Mouse (Mus musculus) lung, embryonic 14.5 days (tissue): Measurements from ENCODE around the gene Ccdc160. TPM values are rescaled to one million over a fixed set of nuclear protein-coding genes. Genes with fewer than 3 reads are reported as not detected.

Source experiments
- ATAC-seq: fragments of 200-750 bp; cut with Nextera tagmentation; 2 replicates; pipeline ENCODE4 v1.8.0; 2017; ENCODE audit warnings: mild to moderate bottlenecking, moderate TSS enrichment, moderate library complexity; ENCODE audit not compliant: insufficient read depth
- DNase-seq: peaks from one replicate; pipeline ENCODE4 v3.0.0-alpha.2; 2015
- H3K27ac ChIP-seq: fragments of 300-500 bp; sonication (generic); 2 replicates; pipeline ENCODE4 v1.5.1; 2014; ENCODE audit warnings: low read depth, mild to moderate bottlenecking, moderate library complexity
- H3K27me3 ChIP-seq: fragments of 300-500 bp; sonication (generic); 2 replicates; pipeline ENCODE4 v1.6.1; 2014; ENCODE audit warnings: low read length, control low read depth; ENCODE audit not compliant: insufficient read depth
- H3K36me3 ChIP-seq: fragments of 300-500 bp; sonication (generic); 2 replicates; pipeline ENCODE4 v1.6.1; 2014; ENCODE audit warnings: control low read depth; ENCODE audit not compliant: insufficient read depth
- H3K4me1 ChIP-seq: fragments of 300-500 bp; sonication (generic); 2 replicates; pipeline ENCODE4 v1.6.1; 2014; ENCODE audit warnings: antibody characterized with exemption, control low read depth; ENCODE audit not compliant: insufficient read depth
- H3K4me2 ChIP-seq: fragments of 300-500 bp; sonication (generic); 2 replicates; pipeline ENCODE4 v1.6.1; 2014; ENCODE audit warnings: mild to moderate bottlenecking
- H3K4me3 ChIP-seq: fragments of 300-500 bp; sonication (generic); 2 replicates; pipeline ENCODE4 v1.5.1; 2014; ENCODE audit warnings: low read depth, low read length
- H3K9ac ChIP-seq: fragments of 300-500 bp; sonication (generic); 2 replicates; pipeline ENCODE4 v1.6.1; 2014
- H3K9me3 ChIP-seq: fragments of 300-500 bp; sonication (generic); 2 replicates; pipeline ENCODE4 v1.6.1; 2016; ENCODE audit warnings: low read depth, low read length, control low read depth
- CTCF ChIP-seq: IDR thresholded peaks from 2 replicates; pipeline ENCODE4 v1.5.1; 2016; ENCODE audit warnings: antibody characterized with exemption, low read depth
- WGBS: fragments of 180-500 bp; shearing (Covaris S2); extraction: QIAGEN DNeasy Blood & Tissue Kit; methylation state at CpG from one replicate; pipeline ENCODE4 v1.1.7; 2014; 5-methylcytosine and 5-hydroxymethylcytosine counted together
- polyA plus RNA-seq: library from polyadenylated mRNA; unstranded; fragments of >200 nt; fragmentation: Nextera tagmentation; extraction: Ambion mirVana; gene quantifications from 2 replicates; pipeline ENCODE4 v1.2.1, GENCODE M21; 2014

Ccdc160 gene
- polyA plus RNA-seq, 1 experiment from 2014 or later: 1.9 TPM

DNA sequence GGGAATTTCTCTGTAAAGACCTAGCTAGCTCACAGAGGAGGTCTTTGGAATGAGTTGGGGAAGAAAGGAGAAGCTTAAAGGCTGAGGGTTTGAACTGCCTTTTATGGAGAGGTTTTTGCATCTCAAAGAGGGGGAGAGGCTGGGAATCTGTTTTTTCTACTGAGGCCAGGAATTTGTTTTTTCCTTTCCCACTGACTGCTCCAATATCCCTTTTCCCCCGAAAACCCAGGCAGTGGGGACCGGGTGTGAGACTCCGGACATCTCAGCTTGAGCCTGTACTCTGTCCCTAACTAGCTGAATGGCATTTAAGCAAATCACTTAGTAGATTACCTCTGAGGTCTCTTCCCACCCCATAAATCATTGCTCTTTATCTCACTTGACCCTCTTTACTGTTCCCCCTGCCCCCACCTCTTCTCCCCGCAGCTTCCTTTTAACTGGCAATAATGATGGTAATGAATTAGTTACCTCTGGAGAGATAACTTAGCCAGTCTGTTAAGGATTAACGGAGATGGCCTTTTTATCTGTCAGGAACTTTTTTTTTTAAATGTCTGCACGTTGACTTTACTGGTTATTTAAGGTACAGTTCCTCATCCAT is 37.4 kb upstream of the Ccdc160 start:
- DNase-seq: no peak
- Histone ChIP-seq H3K4me2 (no peak overlapping the region), H3K9ac (no peak overlapping the region), H3K4me3 (no peak overlapping the region), H3K36me3 (no peaks in the 10 kb centered on the region), H3K27ac (no peak overlapping the region), H3K27me3 (no peaks in the 10 kb centered on the region), H3K9me3 (no peaks in the 10 kb centered on the region), H3K4me1 (no peaks in the 10 kb centered on the region)
- ATAC-seq: no peak
- no peak for TF ChIP-seq CTCF
- WGBS: 21% methylated on average over 6 of the region's 6 CpGs

GRCm38 (mm10) chrX:52757164-52757563 is 33.8 kb upstream of the Ccdc160 start:
- no peaks in the 10 kb centered on the region for H3K36me3 ChIP-seq
- no peaks in the 10 kb centered on the region for H3K27me3 ChIP-seq
- no peak for TF ChIP-seq CTCF
- H3K27ac ChIP-seq: no peak overlapping the region
- no peak for DNase-seq
- 89% methylated on average over 3 of the region's 3 CpGs for WGBS
- H3K9me3 ChIP-seq: no peaks in the 10 kb centered on the region
- no peaks in the 10 kb centered on the region for H3K4me1 ChIP-seq
- ATAC-seq: no peak
- no peak overlapping the region for H3K4me3 ChIP-seq
- H3K4me2 ChIP-seq: no peak overlapping the region
- no peak overlapping the region for H3K9ac ChIP-seq

GRCm38 (mm10) chrX:52759232-52759631 is 31.8 kb upstream of the Ccdc160 start:
- 71% methylated on average over 2 of the region's 2 CpGs for WGBS
- no peak overlapping the region for H3K27ac ChIP-seq
- no peak for ATAC-seq
- no peak overlapping the region for H3K4me2 ChIP-seq
- H3K36me3 ChIP-seq: no peaks in the 10 kb centered on the region
- H3K9ac ChIP-seq: no peak overlapping the region
- no peaks in the 10 kb centered on the region for H3K27me3 ChIP-seq
- no peak for TF ChIP-seq CTCF
- H3K4me3 ChIP-seq: no peak overlapping the region
- H3K4me1 ChIP-seq: no peaks in the 10 kb centered on the region
- no peak for DNase-seq
- H3K9me3 ChIP-seq: no peaks in the 10 kb centered on the region

GRCm38 (mm10) chrX:52760191-52760945 is 30.6 kb upstream of the Ccdc160 start:
- WGBS: 43% methylated on average over 4 of the region's 4 CpGs
- no peak for ATAC-seq

DNA sequence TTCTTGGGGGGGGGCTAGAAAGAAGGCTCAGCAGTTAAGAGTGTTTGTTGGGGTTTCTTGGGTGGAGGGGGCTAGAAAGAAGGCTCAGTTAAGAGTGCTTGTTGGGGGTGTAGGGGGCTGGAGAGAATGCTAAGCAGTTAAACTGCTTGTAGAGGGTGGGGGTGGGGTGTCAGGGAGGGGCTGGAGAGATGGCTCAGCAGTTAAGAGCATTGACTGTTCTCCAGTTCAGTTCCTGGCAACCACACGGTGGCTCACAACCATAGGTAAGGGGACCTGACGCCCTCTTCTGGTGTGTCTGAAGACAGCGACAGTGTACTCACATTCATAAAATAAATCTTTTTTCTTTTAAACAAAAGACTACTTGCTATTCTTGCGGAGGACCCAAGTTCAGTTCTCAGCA is 28.8 kb upstream of the Ccdc160 start:
- no peak for ATAC-seq
- Histone ChIP-seq H3K4me2 (no peak overlapping the region), H3K4me3 (no peak overlapping the region), H3K9me3 (no peaks in the 10 kb centered on the region), H3K9ac (no peak overlapping the region), H3K27me3 (no peaks in the 10 kb centered on the region), H3K36me3 (no peaks in the 10 kb centered on the region), H3K27ac (no peak overlapping the region), H3K4me1 (no peaks in the 10 kb centered on the region)
- no peak for DNase-seq
- 39% methylated on average over 4 of the region's 4 CpGs for WGBS
- 0 out of 2 replicates have a peak, but pooled peaks have one; percentile 5 for TF ChIP-seq CTCF

More at GRCm38 (mm10) chrX:52760191-52760945, 30.6 kb upstream of the Ccdc160 start:
- TF ChIP-seq CTCF: no peak
- H3K4me2 ChIP-seq: no peak overlapping the region
- H3K36me3 ChIP-seq: no peaks in the 10 kb centered on the region
- no peak for DNase-seq
- H3K27ac ChIP-seq: no peak overlapping the region
- no peaks in the 10 kb centered on the region for H3K27me3 ChIP-seq
- H3K9me3 ChIP-seq: no peaks in the 10 kb centered on the region
- H3K4me3 ChIP-seq: no peak overlapping the region
- no peaks in the 10 kb centered on the region for H3K4me1 ChIP-seq
- no peak overlapping the region for H3K9ac ChIP-seq

DNA sequence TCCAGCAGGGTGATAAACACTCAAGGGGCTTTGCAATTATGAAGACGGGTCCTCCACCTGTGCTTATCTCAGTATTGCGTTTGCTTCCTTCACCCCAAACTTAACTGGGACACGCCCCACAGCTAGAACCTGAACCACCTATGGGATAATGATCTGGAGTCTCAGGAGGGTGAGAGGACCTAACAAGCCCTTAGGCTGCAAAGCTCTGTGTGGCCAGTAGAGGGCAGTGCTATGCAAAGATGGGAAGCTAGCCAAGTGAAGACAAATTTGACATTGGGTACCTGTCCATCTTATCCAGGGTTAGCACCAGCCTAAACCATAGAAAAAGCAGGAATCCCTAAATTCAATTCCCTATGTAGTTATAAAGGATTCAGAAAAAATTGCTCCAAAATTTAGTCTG is 15.0 kb upstream of the Ccdc160 start:
- WGBS: 46% methylated on average over 3 of the region's 3 CpGs
- H3K36me3 ChIP-seq: no peaks in the 10 kb centered on the region
- no peak overlapping the region for H3K4me3 ChIP-seq
- H3K27ac ChIP-seq: no peak overlapping the region
- DNase-seq (no peak), ATAC-seq (no peak)
- no peaks in the 10 kb centered on the region for H3K4me1 ChIP-seq
- H3K4me2 ChIP-seq: no peak overlapping the region
- no peak overlapping the region for H3K9ac ChIP-seq
- H3K27me3 ChIP-seq: no peaks in the 10 kb centered on the region
- no peaks in the 10 kb centered on the region for H3K9me3 ChIP-seq
- TF ChIP-seq CTCF: peak; percentile 60

GRCm38 (mm10) chrX:52777671-52778070 is 13.3 kb upstream of the Ccdc160 start:
- H3K4me3 ChIP-seq: no peak overlapping the region
- H3K27ac ChIP-seq: no peak overlapping the region
- H3K36me3 ChIP-seq: no peaks in the 10 kb centered on the region
- ATAC-seq (no peak), DNase-seq (no peak)
- H3K27me3 ChIP-seq: no peaks in the 10 kb centered on the region
- H3K4me1 ChIP-seq: no peaks in the 10 kb centered on the region
- WGBS: 77% methylated on average over 5 of the region's 5 CpGs
- TF ChIP-seq CTCF: no peak
- H3K4me2 ChIP-seq: no peak overlapping the region
- H3K9me3 ChIP-seq: no peaks in the 10 kb centered on the region
- H3K9ac ChIP-seq: no peak overlapping the region
